Comparison of ENCODE assay signal across 9 mouse cellular contexts in genomic region chr17:47386649-47387048, GRCm38 (mm10). TPM values are rescaled to one million over a fixed set of nuclear protein-coding genes. Genes with fewer than 3 reads are reported as not detected.
A peak's percentile ranks its signal among the peaks of the same experiment; 100 is the strongest.
DNase-seq lines count a peak whose midpoint lies in the region; ATAC-seq and TF ChIP-seq lines count a peak whose summit lies in the region.
"Had no signal": no experiment of that assay in that cellular context is flagged by ENCODE, and none has a peak within 500 bp of the region (broad histone marks: within the 10 kb centered on the region; RNA-seq: fewer than 3 reads in every experiment).

No protein-coding gene starts in this region.

- no peaks in the 10 kb centered on the region for H3K36me3 ChIP-seq in forebrain, embryonic 13.5 days (ENCODE audit: poor library complexity, severe bottlenecking)
- H3K36me3 ChIP-seq: hindbrain, embryonic 15.5 days had no signal

- no peak overlapping the region for H3K4me2 ChIP-seq in forebrain, embryonic 13.5 days
- H3K4me2 ChIP-seq: hindbrain, embryonic 15.5 days had no signal

- H3K27me3 ChIP-seq in forebrain, embryonic 13.5 days, result 0 out of 2 replicates have a peak, but pooled peaks cover under 1% of the 10 kb centered on the region
- H3K27me3 ChIP-seq: hindbrain, embryonic 15.5 days had no signal

- TF ChIP-seq POLR2A in bone marrow macrophage, adult 2 months (IDR thresholded peaks at IDR 0.05; ENCODE audit: borderline replicate concordance, low read depth, low read length), result no peak

- no peaks in the 10 kb centered on the region for H3K9me3 ChIP-seq in forebrain, embryonic 13.5 days (replicated peaks)
- H3K9me3 ChIP-seq: hindbrain, embryonic 15.5 days had no signal

- 62% methylated on average over 4 of the region's 4 CpGs for WGBS in forebrain, embryonic 13.5 days

- DNase-seq in cerebellum, postnatal 14 days, result peak; percentile 55 to 80
- no peak for DNase-seq in cerebellum, adult 11-12 months
- peak; percentile 52 for DNase-seq in left cerebral cortex, postnatal 4 days
- DNase-seq in left cerebral cortex, postnatal 36 days (ENCODE audit: low spot score in 2 of 2), result no peak
- DNase-seq in kidney, postnatal 25 days, result peak; percentile 67 to 79
- peak; percentile 37 for DNase-seq in ovary, postnatal 36 days (ENCODE audit: low spot score)

- no peak overlapping the region for H3K4me3 ChIP-seq in bone marrow macrophage, adult 2 months (ENCODE audit: insufficient read depth, low read length)
- H3K4me3 ChIP-seq in forebrain, embryonic 13.5 days, result no peak overlapping the region
- H3K4me3 ChIP-seq: hindbrain, embryonic 15.5 days had no signal

- intact Hi-C loops in left cerebral cortex, postnatal 4 days (cut with DNase I), result loop anchor here (10.0 kb wide), 1 partner anchor 218 kb away; no protein-coding TSS in a partner anchor
- intact Hi-C loops in left cerebral cortex, postnatal 36 days (cut with DNase I), result no loop called here

- no peak overlapping the region for H3K27ac ChIP-seq in bone marrow macrophage, adult 2 months (ENCODE audit: insufficient read depth, low read depth, low read length)
- H3K27ac ChIP-seq in forebrain, embryonic 13.5 days, result no peak overlapping the region
- H3K27ac ChIP-seq: hindbrain, embryonic 15.5 days had no signal

- TF ChIP-seq CTCF in bone marrow macrophage, adult 2 months (IDR thresholded peaks at IDR 0.05; ENCODE audit: low read depth, low read length), result peak; percentile 94

- no peaks in the 10 kb centered on the region for H3K4me1 ChIP-seq in bone marrow macrophage, adult 2 months (ENCODE audit: control insufficient read depth, insufficient read depth, low read length)
- 0 out of 2 replicates have a peak, but pooled peaks cover 3% of the 10 kb centered on the region for H3K4me1 ChIP-seq in forebrain, embryonic 13.5 days
- H3K4me1 ChIP-seq: hindbrain, embryonic 15.5 days had no signal

- ATAC-seq in forebrain, embryonic 13.5 days, result no peak

- H3K9ac ChIP-seq in forebrain, embryonic 13.5 days, result no peak overlapping the region
- H3K9ac ChIP-seq: hindbrain, embryonic 15.5 days had no signal

RNA-seq across cellular contexts. Expression of gene Guca1b, which starts 1.5 kb away (rescaled TPM):
- under 1 TPM; 0.56 to 0.92 TPM for total RNA-seq in left cerebral cortex, postnatal 4 days (2021)
- 1 to 10 TPM in 1 of 2 experiments, under 1 TPM in 1; 0.94 to 1.9 TPM for total RNA-seq in left cerebral cortex, postnatal 36 days (2021)
- polyA plus RNA-seq in bone marrow macrophage, adult 2 months (2012; ENCODE audit: insufficient read depth, insufficient read length, missing spikeins), result 0.99 TPM in 2 replicates
- polyA plus RNA-seq in forebrain, embryonic 13.5 days (2015; fragmentation: Nextera tagmentation; extraction: Ambion mirVana), result 0.20 and 0.36 TPM in 2 replicates

RNA-seq across cellular contexts. Expression of gene Guca1a, which starts 13.7 kb away (rescaled TPM):
- total RNA-seq in left cerebral cortex, postnatal 4 days (2021), result under 1 TPM; 0.56 to 0.76 TPM
- under 1 TPM in 1 of 2 experiments, not detected in 1; 0.48 TPM for total RNA-seq in left cerebral cortex, postnatal 36 days (2021)
- polyA plus RNA-seq in bone marrow macrophage, adult 2 months (2012; ENCODE audit: insufficient read depth, insufficient read length, missing spikeins), result 20.0 and 22.0 TPM in 2 replicates
- 0.26 and 0.28 TPM in 2 replicates for polyA plus RNA-seq in forebrain, embryonic 13.5 days (2015; fragmentation: Nextera tagmentation; extraction: Ambion mirVana)

RNA-seq across cellular contexts. Expression of gene Mrps10, which starts 18.0 kb away (rescaled TPM):
- total RNA-seq in left cerebral cortex, postnatal 4 days (2021), result 10 to 100 TPM; 32.8 to 37.8 TPM
- 10 to 100 TPM; 28.0 to 32.6 TPM for total RNA-seq in left cerebral cortex, postnatal 36 days (2021)
- 20.5 and 22.7 TPM in 2 replicates for polyA plus RNA-seq in bone marrow macrophage, adult 2 months (2012; ENCODE audit: insufficient read depth, insufficient read length, missing spikeins)
- polyA plus RNA-seq in forebrain, embryonic 13.5 days (2015; fragmentation: Nextera tagmentation; extraction: Ambion mirVana), result 74.0 and 78.7 TPM in 2 replicates

RNA-seq across cellular contexts. Expression of gene AI661453, which starts 49.8 kb away (rescaled TPM):
- under 1 TPM; 0.48 to 0.54 TPM for total RNA-seq in left cerebral cortex, postnatal 4 days (2021)
- under 1 TPM; 0.30 to 0.43 TPM for total RNA-seq in left cerebral cortex, postnatal 36 days (2021)
- 2.8 and 3.0 TPM in 2 replicates for polyA plus RNA-seq in bone marrow macrophage, adult 2 months (2012; ENCODE audit: insufficient read depth, insufficient read length, missing spikeins)
- 0.13 and 0.16 TPM in 2 replicates for polyA plus RNA-seq in forebrain, embryonic 13.5 days (2015; fragmentation: Nextera tagmentation; extraction: Ambion mirVana)

RNA-seq across cellular contexts. Expression of gene 1700001C19Rik, which starts 50.5 kb away (rescaled TPM):
- not detected for total RNA-seq in left cerebral cortex, postnatal 4 days (2021)
- not detected for total RNA-seq in left cerebral cortex, postnatal 36 days (2021)
- 0.34 and 0.67 TPM in 2 replicates for polyA plus RNA-seq in bone marrow macrophage, adult 2 months (2012; ENCODE audit: insufficient read depth, insufficient read length, missing spikeins)
- 0.28 and 0.42 TPM in 2 replicates for polyA plus RNA-seq in forebrain, embryonic 13.5 days (2015; fragmentation: Nextera tagmentation; extraction: Ambion mirVana)

Comparison
In these comparisons a context has a peak if more than half of its experiments do, and no peak if none do; other contexts are left out.
1. DNase-seq: peak in cerebellum, postnatal 14 days (2 of 2), left cerebral cortex, postnatal 4 days (single experiment), kidney, postnatal 25 days (2 of 2) and ovary, postnatal 36 days (single experiment); none in cerebellum, adult 11-12 months (single experiment) and left cerebral cortex, postnatal 36 days (0 of 2).